Comparison of ENCODE assay signal across 5 mouse cellular contexts in genomic region chr10:7305881-7306280, GRCm38 (mm10).
DNase-seq lines count a peak whose midpoint lies in the region; ATAC-seq and TF ChIP-seq lines count a peak whose summit lies in the region.
"Not testable (repeated sequence)": the region's sequence is repeated elsewhere in the genome, so short reads cannot be mapped to it uniquely, and the experiment has no call there.

No protein-coding gene starts in this region.

- H3K27me3 ChIP-seq in embryonic facial prominence, embryonic 14.5 days (replicated peaks; ENCODE audit: control insufficient read depth, insufficient read depth, low read length); forebrain, postnatal 0 days (ENCODE audit: insufficient read depth, low read length): not testable (repeated sequence)

- TF ChIP-seq CTCF in brain, embryonic 14.5 days (IDR thresholded peaks at IDR 0.05; ENCODE audit: borderline replicate concordance, extremely low read depth, insufficient read depth, insufficient read length); forebrain, postnatal 0 days (IDR thresholded peaks at IDR 0.05; ENCODE audit: low read depth): not testable (repeated sequence)

- WGBS in embryonic facial prominence, embryonic 14.5 days = 37% methylated on average over 3 of the region's 3 CpGs
- WGBS in forebrain, postnatal 0 days = 35% methylated on average over 3 of the region's 3 CpGs

- peak; percentile 11 for DNase-seq in Muller cell, postnatal 12 days (ENCODE audit: inconsistent ontology term)
- peak; percentile 65 for DNase-seq in NIH3T3 (ENCODE audit: low read depth)
- peak; percentile 5 for DNase-seq in brain, embryonic 14.5 days (ENCODE audit: low read depth)
- peak; percentile 68 for DNase-seq in embryonic facial prominence, embryonic 14.5 days (ENCODE audit: low spot score)
- DNase-seq in forebrain, postnatal 0 days = peak; percentile 5

- not testable (repeated sequence) for H3K27ac ChIP-seq in embryonic facial prominence, embryonic 14.5 days (replicated peaks; ENCODE audit: low read depth, low read length); forebrain, postnatal 0 days (ENCODE audit: low read depth, low read length)

- not testable (repeated sequence) for H3K4me1 ChIP-seq in embryonic facial prominence, embryonic 14.5 days (ENCODE audit: control insufficient read depth, insufficient read depth, low read length); forebrain, postnatal 0 days (ENCODE audit: insufficient read depth)

- peak; percentile 55; the same call in 1 of the 2 replicates for ATAC-seq in embryonic facial prominence, embryonic 14.5 days (ENCODE audit: low read depth)
- not testable (repeated sequence) for ATAC-seq in forebrain, postnatal 0 days

- H3K9me3 ChIP-seq in embryonic facial prominence, embryonic 14.5 days (ENCODE audit: control insufficient read depth, low read length); forebrain, postnatal 0 days (ENCODE audit: low read length): not testable (repeated sequence)

- not testable (repeated sequence) for H3K9ac ChIP-seq in embryonic facial prominence, embryonic 14.5 days (ENCODE audit: low read depth, low read length); forebrain, postnatal 0 days

- H3K36me3 ChIP-seq in embryonic facial prominence, embryonic 14.5 days (ENCODE audit: control insufficient read depth, insufficient read depth, low read length); forebrain, postnatal 0 days (ENCODE audit: insufficient read depth): not testable (repeated sequence)

- not testable (repeated sequence) for H3K4me3 ChIP-seq in embryonic facial prominence, embryonic 14.5 days (ENCODE audit: low read depth, low read length); forebrain, postnatal 0 days (ENCODE audit: low read depth, low read length)

- not testable (repeated sequence) for TF ChIP-seq POLR2A in brain, embryonic 14.5 days (IDR thresholded peaks at IDR 0.05; ENCODE audit: borderline replicate concordance, extremely low read depth, insufficient read depth, insufficient read length, poor library complexity, severe bottlenecking)

- not testable (repeated sequence) for H3K4me2 ChIP-seq in embryonic facial prominence, embryonic 14.5 days (ENCODE audit: low read depth, low read length); forebrain, postnatal 0 days (ENCODE audit: low read depth)

Comparison
In these comparisons a context has a peak if more than half of its experiments do, and no peak if none do; other contexts are left out.
1. DNase-seq: peak in every context shown above with its lines; median percentile 68 in embryonic facial prominence, embryonic 14.5 days; 65 in NIH3T3; 11 in Muller cell, postnatal 12 days; 5 in brain, embryonic 14.5 days; 5 in forebrain, postnatal 0 days.